Mouse (Mus musculus) left cerebral cortex, postnatal 10 days (tissue): ENCODE data around the gene Myo1h. TPM values are rescaled to one million over a fixed set of nuclear protein-coding genes. Genes with fewer than 3 reads are reported as not detected.

Experiments
- microRNA-seq: library from miRNA; unstranded; fragments of <30 nt; microRNA quantifications from one replicate; pipeline ENCODE4 v1.2.0, GENCODE M21; 2022
- total RNA-seq, 2 experiments: library from RNA; stranded (reverse); gene quantifications; 2 replicates each; pipeline ENCODE4 v1.2.3; 2021

Gene Myo1h
- total RNA-seq, 2 experiments from 2014 or later = 0.53 to 0.92 TPM

Small RNA genes within 50 kb of the gene (microRNA-seq; reads per million reads assigned to microRNA genes)
- not detected for gene Mir7027

Other genes with a start within 250 kb of the Myo1h start
- gene Usp30, start 223.7 kb upstream of the Myo1h start, total RNA-seq = 10 to 100 TPM; 30.9 to 31.5 TPM
- 100 to 1,000 TPM; 151 to 157 TPM for gene Svop, start 197.6 kb upstream of the Myo1h start, total RNA-seq
- gene Alkbh2, start 160.9 kb upstream of the Myo1h start, total RNA-seq = 1 to 10 TPM; 5.1 to 6.2 TPM
- 1 to 10 TPM; 5.6 to 6.1 TPM for gene Ung, start 158.8 kb upstream of the Myo1h start, total RNA-seq
- gene Acacb, start 142.6 kb upstream of the Myo1h start, total RNA-seq = 1 to 10 TPM; 2.9 to 5.5 TPM
- not detected for gene Foxn4, start 15.4 kb upstream of the Myo1h start, total RNA-seq
- gene Kctd10, start 91.3 kb downstream of the Myo1h start, total RNA-seq = 10 to 100 TPM; 41.9 to 43.0 TPM
- gene Ube3b, start 91.4 kb downstream of the Myo1h start, total RNA-seq = 10 to 100 TPM; 71.8 to 79.6 TPM
- 10 to 100 TPM; 30.9 TPM for gene Mmab, start 154.9 kb downstream of the Myo1h start, total RNA-seq
- gene Mvk, start 155.1 kb downstream of the Myo1h start, total RNA-seq = 10 to 100 TPM; 60.7 to 62.7 TPM